Mouse (Mus musculus): ENCODE measurements around the gene Zscan5b. TPM values are rescaled to one million over a fixed set of nuclear protein-coding genes. Genes with fewer than 3 reads are reported as not detected.
"Not testable (repeated sequence)": the region's sequence is repeated elsewhere in the genome, so short reads cannot be mapped to it uniquely, and the experiment has no call there.

The Zscan5b gene
- polyA plus RNA-seq, 1 experiment from 2014 or later = not detected

- no peaks in the 10 kb centered on the region for H3K4me1 ChIP-seq (replicated peaks; ENCODE audit: insufficient read depth, low read length)
- H3K27ac ChIP-seq = no peak overlapping the region
- TF ChIP-seq CTCF (IDR thresholded peaks at IDR 0.05; ENCODE audit: low read depth) = no peak
- no peaks in the 10 kb centered on the region for H3K9me3 ChIP-seq (replicated peaks; ENCODE audit: low read length)
- H3K36me3 ChIP-seq (ENCODE audit: insufficient read depth, low read length) = no peaks in the 10 kb centered on the region
- 82% methylated on average over 4 of the region's 4 CpGs for WGBS
- no peaks in the 10 kb centered on the region for H3K27me3 ChIP-seq (ENCODE audit: insufficient read depth, low read length)
- DNase-seq (ENCODE audit: low spot score) (no peak), ATAC-seq (replicated peaks; ENCODE audit: low FRiP score, low read depth) (no peak)
- no peak overlapping the region for H3K4me3 ChIP-seq (replicated peaks; ENCODE audit: low read depth, low read length)
- no peak overlapping the region for H3K9ac ChIP-seq (ENCODE audit: low read depth, low read length)
- H3K4me2 ChIP-seq (ENCODE audit: low read length) = no peak overlapping the region
Observed at GRCm38 (mm10) chr7:6257386-6257785, 35.3 kb downstream of the Zscan5b start.

- WGBS = 37% methylated on average over 16 of the region's 16 CpGs
- H3K4me3 ChIP-seq (replicated peaks; ENCODE audit: low read depth, low read length) = no peak overlapping the region
Observed at GRCm38 (mm10) chr7:6258232-6259220, 36.4 kb downstream of the Zscan5b start.

GRCm38 (mm10) chr7:6260004-6260403 is 37.9 kb downstream of the Zscan5b start:
- not testable (repeated sequence) for DNase-seq (ENCODE audit: low spot score); H3K27me3 ChIP-seq (ENCODE audit: insufficient read depth, low read length); ATAC-seq (replicated peaks; ENCODE audit: low FRiP score, low read depth); H3K4me1 ChIP-seq (replicated peaks; ENCODE audit: insufficient read depth, low read length); H3K9me3 ChIP-seq (replicated peaks; ENCODE audit: low read length); H3K36me3 ChIP-seq (ENCODE audit: insufficient read depth, low read length); H3K27ac ChIP-seq; H3K4me3 ChIP-seq (replicated peaks; ENCODE audit: low read depth, low read length); H3K9ac ChIP-seq (ENCODE audit: low read depth, low read length); H3K4me2 ChIP-seq (ENCODE audit: low read length)
- WGBS = 52% methylated on average over 2 of the region's 2 CpGs

More at GRCm38 (mm10) chr7:6258232-6259220, 36.4 kb downstream of the Zscan5b start:
- H3K9me3 ChIP-seq (replicated peaks; ENCODE audit: low read length) = no peaks in the 10 kb centered on the region
- no peak for TF ChIP-seq CTCF (IDR thresholded peaks at IDR 0.05; ENCODE audit: low read depth)
- no peak overlapping the region for H3K4me2 ChIP-seq (ENCODE audit: low read length)
- no peaks in the 10 kb centered on the region for H3K27me3 ChIP-seq (ENCODE audit: insufficient read depth, low read length)
- no peaks in the 10 kb centered on the region for H3K4me1 ChIP-seq (replicated peaks; ENCODE audit: insufficient read depth, low read length)
- H3K27ac ChIP-seq = no peak overlapping the region
- H3K36me3 ChIP-seq (ENCODE audit: insufficient read depth, low read length) = no peaks in the 10 kb centered on the region
- no peak for ATAC-seq (replicated peaks; ENCODE audit: low FRiP score, low read depth)
- no peak for DNase-seq (ENCODE audit: low spot score)
- H3K9ac ChIP-seq (ENCODE audit: low read depth, low read length) = no peak overlapping the region

GRCm38 (mm10) chr7:6262120-6262519 is 40.0 kb downstream of the Zscan5b start:
- no peaks in the 10 kb centered on the region for H3K9me3 ChIP-seq (replicated peaks; ENCODE audit: low read length)
- no peak for TF ChIP-seq CTCF (IDR thresholded peaks at IDR 0.05; ENCODE audit: low read depth)
- ATAC-seq (replicated peaks; ENCODE audit: low FRiP score, low read depth) = no peak

GRCm38 (mm10) chr7:6262984-6263383 is 40.9 kb downstream of the Zscan5b start:
- Histone ChIP-seq H3K9me3 (replicated peaks; ENCODE audit: low read length) (no peaks in the 10 kb centered on the region), H3K9ac (ENCODE audit: low read depth, low read length) (no peak overlapping the region), H3K27ac (no peak overlapping the region), H3K36me3 (ENCODE audit: insufficient read depth, low read length) (no peaks in the 10 kb centered on the region), H3K27me3 (ENCODE audit: insufficient read depth, low read length) (no peaks in the 10 kb centered on the region), H3K4me1 (replicated peaks; ENCODE audit: insufficient read depth, low read length) (no peaks in the 10 kb centered on the region), H3K4me3 (replicated peaks; ENCODE audit: low read depth, low read length) (no peak overlapping the region), H3K4me2 (ENCODE audit: low read length) (no peak overlapping the region)
- TF ChIP-seq CTCF (IDR thresholded peaks at IDR 0.05; ENCODE audit: low read depth) = no peak
- 75% methylated on average over 4 of the region's 4 CpGs for WGBS
- no peak for DNase-seq (ENCODE audit: low spot score)
- ATAC-seq (replicated peaks; ENCODE audit: low FRiP score, low read depth) = no peak

More at GRCm38 (mm10) chr7:6262120-6262519, 40.0 kb downstream of the Zscan5b start:
- H3K4me1 ChIP-seq (replicated peaks; ENCODE audit: insufficient read depth, low read length) = no peaks in the 10 kb centered on the region
- WGBS = 85% methylated on average over 3 of the region's 3 CpGs
- H3K4me3 ChIP-seq (replicated peaks; ENCODE audit: low read depth, low read length) = no peak overlapping the region
- H3K36me3 ChIP-seq (ENCODE audit: insufficient read depth, low read length) = no peaks in the 10 kb centered on the region
- H3K27me3 ChIP-seq (ENCODE audit: insufficient read depth, low read length) = no peaks in the 10 kb centered on the region
- DNase-seq (ENCODE audit: low spot score) = no peak
- H3K4me2 ChIP-seq (ENCODE audit: low read length) = no peak overlapping the region
- no peak overlapping the region for H3K9ac ChIP-seq (ENCODE audit: low read depth, low read length)
- no peak overlapping the region for H3K27ac ChIP-seq

- ATAC-seq (replicated peaks; ENCODE audit: low FRiP score, low read depth) (no peak), DNase-seq (ENCODE audit: low spot score) (peak; percentile 21)
- H3K9ac ChIP-seq (ENCODE audit: low read depth, low read length) = no peak overlapping the region
- H3K27ac ChIP-seq = no peak overlapping the region
- TF ChIP-seq CTCF (IDR thresholded peaks at IDR 0.05; ENCODE audit: low read depth) = peak; percentile 61
- no peaks in the 10 kb centered on the region for H3K27me3 ChIP-seq (ENCODE audit: insufficient read depth, low read length)
- no peaks in the 10 kb centered on the region for H3K36me3 ChIP-seq (ENCODE audit: insufficient read depth, low read length)
- H3K9me3 ChIP-seq (replicated peaks; ENCODE audit: low read length) = no peaks in the 10 kb centered on the region
- H3K4me1 ChIP-seq (replicated peaks; ENCODE audit: insufficient read depth, low read length) = no peaks in the 10 kb centered on the region
- H3K4me2 ChIP-seq (ENCODE audit: low read length) = no peak overlapping the region
- H3K4me3 ChIP-seq (replicated peaks; ENCODE audit: low read depth, low read length) = no peak overlapping the region
- WGBS = 73% methylated on average over 8 of the region's 8 CpGs
Observed at GRCm38 (mm10) chr7:6265695-6266094, 43.6 kb downstream of the Zscan5b start.

All from kidney, postnatal 0 days (tissue).